Mouse (Mus musculus) liver, embryonic 15.5 days (tissue): Measurements from ENCODE around the gene Ppia. TPM values are rescaled to one million over a fixed set of nuclear protein-coding genes. Genes with fewer than 3 reads are reported as not detected.
"Not testable (repeated sequence)": the region's sequence is repeated elsewhere in the genome, so short reads cannot be mapped to it uniquely, and the experiment has no call there.

Source experiments
- ATAC-seq: fragments of 200-750 bp; cut with Nextera tagmentation; 2 replicates; pipeline ENCODE4 v1.8.0; 2017; ENCODE audit warnings: moderate number of reproducible peaks, mild to moderate bottlenecking, moderate library complexity; ENCODE audit not compliant: insufficient read depth
- H3K27ac ChIP-seq: fragments of 300-500 bp; sonication (generic); replicated peaks from 2 replicates; pipeline ENCODE4 v1.5.1; 2015; ENCODE audit warnings: mild to moderate bottlenecking, inconsistent platforms
- H3K27me3 ChIP-seq: fragments of 300-500 bp; sonication (generic); 2 replicates; pipeline ENCODE4 v1.6.1; 2015; ENCODE audit warnings: mild to moderate bottlenecking, inconsistent platforms
- H3K36me3 ChIP-seq: fragments of 300-500 bp; sonication (generic); replicated peaks from 2 replicates; pipeline ENCODE4 v1.6.1; 2015; ENCODE audit warnings: moderate library complexity, mild to moderate bottlenecking, inconsistent platforms
- H3K4me1 ChIP-seq: fragments of 300-500 bp; sonication (generic); replicated peaks from 2 replicates; pipeline ENCODE4 v1.6.1; 2015; ENCODE audit warnings: inconsistent platforms
- H3K4me2 ChIP-seq: fragments of 300-500 bp; sonication (generic); 2 replicates; pipeline ENCODE4 v1.6.1; 2015; ENCODE audit warnings: moderate library complexity, mild to moderate bottlenecking, inconsistent platforms
- H3K4me3 ChIP-seq: fragments of 300-500 bp; sonication (generic); replicated peaks from 2 replicates; pipeline ENCODE4 v1.5.1; 2015; ENCODE audit warnings: mild to moderate bottlenecking, inconsistent platforms
- H3K9ac ChIP-seq: fragments of 300-500 bp; sonication (generic); 2 replicates; pipeline ENCODE4 v1.6.1; 2015; ENCODE audit warnings: moderate library complexity, mild to moderate bottlenecking, inconsistent platforms
- H3K9me3 ChIP-seq: fragments of 300-500 bp; sonication (generic); replicated peaks from 2 replicates; pipeline ENCODE4 v1.6.1; 2016; ENCODE audit warnings: inconsistent platforms
- WGBS: fragments of 180-500 bp; shearing (Covaris S2); methylation state at CpG from one replicate; pipeline ENCODE4 v1.1.7; 2015; ENCODE audit warnings: mixed read lengths; ENCODE audit not compliant: insufficient replicate concordance; 5-methylcytosine and 5-hydroxymethylcytosine counted together
- polyA plus RNA-seq: library from polyadenylated mRNA; unstranded; fragments of >200 nt; fragmentation: Nextera tagmentation; extraction: Ambion mirVana; gene quantifications from 2 replicates; pipeline ENCODE4 v1.2.1, GENCODE M21; 2015

Gene Ppia
- 2,223 and 2,518 TPM in 2 replicates for polyA plus RNA-seq

- ATAC-seq, result peak; percentile 53
- H3K4me3 ChIP-seq, result peak within 1 kb of the TSS; percentile 80
- peak within 1 kb of the TSS; percentile 94 for H3K27ac ChIP-seq
- WGBS, result 9% methylated on average over 21 of the region's 21 CpGs
- no peaks in the 10 kb centered on the region for H3K27me3 ChIP-seq
- H3K4me1 ChIP-seq, result peaks cover 53% of the 10 kb centered on the region
- H3K36me3 ChIP-seq, result peaks cover 33% of the 10 kb centered on the region
- H3K9me3 ChIP-seq, result peaks cover 18% of the 10 kb centered on the region
- peak within 1 kb of the TSS; percentile 93 for H3K4me2 ChIP-seq
- peak within 1 kb of the TSS; percentile 75 for H3K9ac ChIP-seq
Measured at GRCm38 (mm10) chr11:6414751-6415550, at the start of gene Ppia. Gene Ppia, plus strand, starts transcription at chr11:6415443.

- 0 out of 2 replicates have a peak overlapping the region, but pooled peaks have one; percentile 38 for H3K27ac ChIP-seq
- no peaks in the 10 kb centered on the region for H3K9me3 ChIP-seq
- WGBS, result 6% methylated on average over 11 of the region's 11 CpGs
- peaks cover 9% of the 10 kb centered on the region for H3K4me1 ChIP-seq
- no peak overlapping the region for H3K9ac ChIP-seq
- H3K4me2 ChIP-seq, result peak overlapping the region; percentile 41
- peak; percentile 81 for ATAC-seq
- H3K36me3 ChIP-seq, result no peaks in the 10 kb centered on the region
- no peaks in the 10 kb centered on the region for H3K27me3 ChIP-seq
- no peak overlapping the region for H3K4me3 ChIP-seq
Measured at GRCm38 (mm10) chr11:6365885-6366284, 49.4 kb upstream of the Ppia start.

GRCm38 (mm10) chr11:6366434-6366833 is 48.8 kb upstream of the Ppia start:
- peaks cover 9% of the 10 kb centered on the region for H3K4me1 ChIP-seq
- no peaks in the 10 kb centered on the region for H3K9me3 ChIP-seq
- no peaks in the 10 kb centered on the region for H3K36me3 ChIP-seq
- ATAC-seq, result no peak
- no peak overlapping the region for H3K4me3 ChIP-seq
- no peak overlapping the region for H3K4me2 ChIP-seq
- WGBS, result 71% methylated on average over 6 of the region's 6 CpGs
- H3K9ac ChIP-seq, result no peak overlapping the region
- no peaks in the 10 kb centered on the region for H3K27me3 ChIP-seq
- H3K27ac ChIP-seq, result no peak overlapping the region

GRCm38 (mm10) chr11:6367156-6367555 is 48.1 kb upstream of the Ppia start:
- H3K4me1 ChIP-seq, result peaks cover 9% of the 10 kb centered on the region
- no peak overlapping the region for H3K9ac ChIP-seq
- H3K36me3 ChIP-seq, result no peaks in the 10 kb centered on the region
- no peak overlapping the region for H3K4me3 ChIP-seq
- ATAC-seq, result no peak
- 63% methylated on average over 4 of the region's 4 CpGs for WGBS
- H3K4me2 ChIP-seq, result no peak overlapping the region
- no peaks in the 10 kb centered on the region for H3K27me3 ChIP-seq
- H3K27ac ChIP-seq, result no peak overlapping the region
- H3K9me3 ChIP-seq, result no peaks in the 10 kb centered on the region

GRCm38 (mm10) chr11:6367986-6368385 is 47.3 kb upstream of the Ppia start:
- ATAC-seq, H3K27ac ChIP-seq, H3K36me3 ChIP-seq, H3K4me2 ChIP-seq, H3K4me3 ChIP-seq, H3K9ac ChIP-seq, H3K9me3 ChIP-seq, H3K27me3 ChIP-seq, H3K4me1 ChIP-seq: not testable (repeated sequence)
- 66% methylated on average over 5 of the region's 5 CpGs for WGBS

- Histone ChIP-seq H3K4me2 (no peak overlapping the region), H3K27ac (no peak overlapping the region), H3K9ac (no peak overlapping the region), H3K36me3 (no peaks in the 10 kb centered on the region), H3K4me1 (no peaks in the 10 kb centered on the region), H3K4me3 (no peak overlapping the region), H3K9me3 (no peaks in the 10 kb centered on the region), H3K27me3 (no peaks in the 10 kb centered on the region)
- WGBS, result 67% methylated on average over 11 of the region's 11 CpGs
- ATAC-seq, result no peak
Measured at GRCm38 (mm10) chr11:6371376-6372155, 43.7 kb upstream of the Ppia start.

GRCm38 (mm10) chr11:6372784-6373183 is 42.5 kb upstream of the Ppia start:
- no peak overlapping the region for H3K4me3 ChIP-seq
- H3K4me2 ChIP-seq, result no peak overlapping the region
- no peak overlapping the region for H3K27ac ChIP-seq
- H3K36me3 ChIP-seq, result no peaks in the 10 kb centered on the region
- H3K27me3 ChIP-seq, result no peaks in the 10 kb centered on the region
- H3K9ac ChIP-seq, result no peak overlapping the region
- no peak for ATAC-seq
- no peaks in the 10 kb centered on the region for H3K9me3 ChIP-seq
- 76% methylated on average over 9 of the region's 9 CpGs for WGBS
- H3K4me1 ChIP-seq, result no peaks in the 10 kb centered on the region

- Histone ChIP-seq H3K9ac (no peak overlapping the region), H3K36me3 (no peaks in the 10 kb centered on the region), H3K27ac (no peak overlapping the region), H3K4me2 (no peak overlapping the region), H3K4me3 (no peak overlapping the region), H3K9me3 (no peaks in the 10 kb centered on the region), H3K4me1 (no peaks in the 10 kb centered on the region), H3K27me3 (no peaks in the 10 kb centered on the region)
- 70% methylated on average over 6 of the region's 6 CpGs for WGBS
- ATAC-seq, result no peak
Measured at GRCm38 (mm10) chr11:6380916-6381315, 34.3 kb upstream of the Ppia start.

- H3K27ac ChIP-seq, result peak overlapping the region; percentile 93
- no peak for ATAC-seq
- peak overlapping the region; percentile 97 for H3K4me2 ChIP-seq
- H3K27me3 ChIP-seq, result no peaks in the 10 kb centered on the region
- no peaks in the 10 kb centered on the region for H3K9me3 ChIP-seq
- peak overlapping the region; percentile 97 for H3K4me3 ChIP-seq
- WGBS, result 78% methylated on average over 6 of the region's 6 CpGs
- H3K4me1 ChIP-seq, result peaks cover 36% of the 10 kb centered on the region
- H3K9ac ChIP-seq, result peak overlapping the region; percentile 86; the same call in 1 of the 2 replicates
- H3K36me3 ChIP-seq, result 0 out of 2 replicates have a peak, but pooled peaks cover 11% of the 10 kb centered on the region
Measured at GRCm38 (mm10) chr11:6388126-6388725, 27.0 kb upstream of the Ppia start.

GRCm38 (mm10) chr11:6388726-6389413 is 26.4 kb upstream of the Ppia start, which contains the start of gene Zmiz2:
Gene Zmiz2, plus strand, starts transcription at chr11:6389074.
- WGBS, result 4% methylated on average over 60 of the region's 60 CpGs

More at GRCm38 (mm10) chr11:6388726-6389413, 26.4 kb upstream of the Ppia start, which contains the start of gene Zmiz2:
- peaks cover 36% of the 10 kb centered on the region for H3K4me1 ChIP-seq
- H3K9ac ChIP-seq, result peak within 1 kb of the TSS; percentile 86
- peak within 1 kb of the TSS; percentile 97 for H3K4me2 ChIP-seq
- peak; percentile 98 for ATAC-seq
- no peaks in the 10 kb centered on the region for H3K9me3 ChIP-seq
- H3K27me3 ChIP-seq, result no peaks in the 10 kb centered on the region
- H3K4me3 ChIP-seq, result peak within 1 kb of the TSS; percentile 97
- H3K27ac ChIP-seq, result peak within 1 kb of the TSS; percentile 93
- 0 out of 2 replicates have a peak, but pooled peaks cover 11% of the 10 kb centered on the region for H3K36me3 ChIP-seq
